Mouse (Mus musculus) kidney, embryonic 14.5 days (tissue): ENCODE measurements around the gene Fmo2. TPM values are rescaled to one million over a fixed set of nuclear protein-coding genes. Genes with fewer than 3 reads are reported as not detected.

Source experiments
- ATAC-seq: fragments of 200-750 bp; cut with Nextera tagmentation; 2 replicates; pipeline ENCODE4 v1.8.0; 2017; ENCODE audit warnings: moderate number of reproducible peaks, mild to moderate bottlenecking, moderate TSS enrichment, moderate library complexity; ENCODE audit not compliant: low FRiP score, low TSS enrichment
- H3K27ac ChIP-seq: fragments of 300-500 bp; sonication (generic); 2 replicates; pipeline ENCODE4 v1.5.1; 2014; ENCODE audit warnings: low read depth, mild to moderate bottlenecking, low read length, moderate library complexity, mixed read lengths
- H3K27me3 ChIP-seq: fragments of 300-500 bp; sonication (generic); 2 replicates; pipeline ENCODE4 v1.6.1; 2014; ENCODE audit warnings: mild to moderate bottlenecking, low read length; ENCODE audit not compliant: control insufficient read depth, insufficient read depth
- H3K36me3 ChIP-seq: fragments of 300-500 bp; sonication (generic); 2 replicates; pipeline ENCODE4 v1.6.1; 2014; ENCODE audit warnings: low read length, mixed read lengths; ENCODE audit not compliant: control insufficient read depth, insufficient read depth
- H3K4me1 ChIP-seq: fragments of 300-500 bp; sonication (generic); 2 replicates; pipeline ENCODE4 v1.6.1; 2014; ENCODE audit warnings: low read length, mixed read lengths; ENCODE audit not compliant: control insufficient read depth, insufficient read depth
- H3K4me2 ChIP-seq: fragments of 300-500 bp; sonication (generic); replicated peaks from 2 replicates; pipeline ENCODE4 v1.6.1; 2014; ENCODE audit warnings: low read depth, mild to moderate bottlenecking, low read length
- H3K4me3 ChIP-seq: fragments of 300-500 bp; sonication (generic); 2 replicates; pipeline ENCODE4 v1.5.1; 2014; ENCODE audit warnings: mild to moderate bottlenecking, low read length
- H3K9ac ChIP-seq: fragments of 300-500 bp; sonication (generic); 2 replicates; pipeline ENCODE4 v1.6.1; 2014; ENCODE audit warnings: low read depth, mild to moderate bottlenecking, low read length, moderate library complexity
- H3K9me3 ChIP-seq: fragments of 300-500 bp; sonication (generic); 2 replicates; pipeline ENCODE4 v1.6.1; 2016; ENCODE audit warnings: low read length; ENCODE audit not compliant: control insufficient read depth
- WGBS: fragments of 180-500 bp; shearing (Covaris S2); extraction: QIAGEN DNeasy Blood & Tissue Kit; methylation state at CpG from one replicate; pipeline ENCODE4 v1.1.7; 2014; 5-methylcytosine and 5-hydroxymethylcytosine counted together
- polyA plus RNA-seq: library from polyadenylated mRNA; unstranded; fragments of >200 nt; fragmentation: Nextera tagmentation; extraction: Ambion mirVana; gene quantifications from 2 replicates; pipeline ENCODE4 v1.2.1, GENCODE M21; 2014

The Fmo2 gene
- polyA plus RNA-seq, 1 experiment from 2014 or later, result 1.2 TPM

- Histone ChIP-seq H3K4me2 (no peak overlapping the region), H3K27ac (no peak overlapping the region), H3K4me1 (no peaks in the 10 kb centered on the region), H3K4me3 (no peak overlapping the region), H3K36me3 (no peaks in the 10 kb centered on the region), H3K27me3 (no peaks in the 10 kb centered on the region), H3K9ac (no peak overlapping the region), H3K9me3 (no peaks in the 10 kb centered on the region)
- ATAC-seq, result no peak
- WGBS, result 68% methylated on average over 4 of the region's 4 CpGs
Measured at GRCm38 (mm10) chr1:162932386-162932785, 33.9 kb upstream of the Fmo2 start.

- no peaks in the 10 kb centered on the region for H3K36me3 ChIP-seq
- no peak overlapping the region; the same call in 1 of the 2 replicates for H3K27ac ChIP-seq
- no peaks in the 10 kb centered on the region for H3K27me3 ChIP-seq
- no peak for ATAC-seq
- H3K9me3 ChIP-seq, result no peaks in the 10 kb centered on the region
- no peak overlapping the region for H3K9ac ChIP-seq
- WGBS, result 77% methylated on average over 5 of the region's 5 CpGs
- no peak overlapping the region for H3K4me3 ChIP-seq
- no peak overlapping the region for H3K4me2 ChIP-seq
- H3K4me1 ChIP-seq, result no peaks in the 10 kb centered on the region
Measured at GRCm38 (mm10) chr1:162931880-162932279, 33.4 kb upstream of the Fmo2 start.

GRCm38 (mm10) chr1:162931310-162931875, 32.9 kb upstream of the Fmo2 start:
- H3K27ac ChIP-seq, result no peak overlapping the region; the same call in 1 of the 2 replicates
- no peak for ATAC-seq

GRCm38 (mm10) chr1:162930631-162931030, 32.1 kb upstream of the Fmo2 start:
- no peak for ATAC-seq
- no peak overlapping the region for H3K4me3 ChIP-seq
- no peaks in the 10 kb centered on the region for H3K9me3 ChIP-seq
- H3K27me3 ChIP-seq, result no peaks in the 10 kb centered on the region
- 77% methylated on average over 2 of the region's 2 CpGs for WGBS
- no peaks in the 10 kb centered on the region for H3K4me1 ChIP-seq
- H3K4me2 ChIP-seq, result no peak overlapping the region
- no peaks in the 10 kb centered on the region for H3K36me3 ChIP-seq
- no peak overlapping the region for H3K27ac ChIP-seq
- no peak overlapping the region for H3K9ac ChIP-seq

More at GRCm38 (mm10) chr1:162931310-162931875, 32.9 kb upstream of the Fmo2 start:
- H3K9ac ChIP-seq, result no peak overlapping the region
- H3K4me2 ChIP-seq, result no peak overlapping the region
- 64% methylated on average over 4 of the region's 4 CpGs for WGBS
- no peaks in the 10 kb centered on the region for H3K9me3 ChIP-seq
- H3K4me3 ChIP-seq, result no peak overlapping the region
- H3K36me3 ChIP-seq, result no peaks in the 10 kb centered on the region
- no peaks in the 10 kb centered on the region for H3K4me1 ChIP-seq
- no peaks in the 10 kb centered on the region for H3K27me3 ChIP-seq

- H3K9me3 ChIP-seq, result no peaks in the 10 kb centered on the region
- WGBS, result 89% methylated on average over 3 of the region's 3 CpGs
- no peak for ATAC-seq
Measured at GRCm38 (mm10) chr1:162929146-162929545, 30.6 kb upstream of the Fmo2 start.

GRCm38 (mm10) chr1:162925121-162925520, 26.6 kb upstream of the Fmo2 start:
- Histone ChIP-seq H3K4me1 (no peaks in the 10 kb centered on the region), H3K9me3 (no peaks in the 10 kb centered on the region), H3K27ac (no peak overlapping the region), H3K4me2 (no peak overlapping the region), H3K36me3 (no peaks in the 10 kb centered on the region), H3K27me3 (no peaks in the 10 kb centered on the region), H3K9ac (no peak overlapping the region), H3K4me3 (no peak overlapping the region)
- 60% methylated on average over 1 of the region's 1 CpGs for WGBS
- ATAC-seq, result no peak

More at GRCm38 (mm10) chr1:162929146-162929545, 30.6 kb upstream of the Fmo2 start:
- no peak overlapping the region for H3K4me3 ChIP-seq
- no peaks in the 10 kb centered on the region for H3K27me3 ChIP-seq
- H3K36me3 ChIP-seq, result no peaks in the 10 kb centered on the region
- no peaks in the 10 kb centered on the region for H3K4me1 ChIP-seq
- H3K27ac ChIP-seq, result no peak overlapping the region
- no peak overlapping the region for H3K9ac ChIP-seq
- no peak overlapping the region for H3K4me2 ChIP-seq

GRCm38 (mm10) chr1:162916661-162917060, 18.1 kb upstream of the Fmo2 start:
- Histone ChIP-seq H3K9me3 (no peaks in the 10 kb centered on the region), H3K9ac (no peak overlapping the region), H3K27me3 (no peaks in the 10 kb centered on the region), H3K4me1 (no peaks in the 10 kb centered on the region), H3K36me3 (no peaks in the 10 kb centered on the region), H3K27ac (no peak overlapping the region), H3K4me2 (no peak overlapping the region), H3K4me3 (no peak overlapping the region)
- 71% methylated on average over 8 of the region's 8 CpGs for WGBS
- ATAC-seq, result no peak

- H3K36me3 ChIP-seq, result no peaks in the 10 kb centered on the region
- no peak overlapping the region for H3K4me2 ChIP-seq
- H3K27me3 ChIP-seq, result no peaks in the 10 kb centered on the region
- no peak overlapping the region for H3K27ac ChIP-seq
- WGBS, result 87% methylated on average over 4 of the region's 4 CpGs
- H3K4me1 ChIP-seq, result no peaks in the 10 kb centered on the region
- no peak for ATAC-seq
- H3K9me3 ChIP-seq, result no peaks in the 10 kb centered on the region
- H3K9ac ChIP-seq, result no peak overlapping the region
- no peak overlapping the region for H3K4me3 ChIP-seq
Measured at GRCm38 (mm10) chr1:162914932-162915556, 16.5 kb upstream of the Fmo2 start.

- Histone ChIP-seq H3K4me2 (no peak overlapping the region), H3K4me1 (no peaks in the 10 kb centered on the region), H3K4me3 (no peak overlapping the region), H3K9me3 (no peaks in the 10 kb centered on the region), H3K9ac (no peak overlapping the region), H3K36me3 (no peaks in the 10 kb centered on the region), H3K27ac (no peak overlapping the region), H3K27me3 (no peaks in the 10 kb centered on the region)
- no peak for ATAC-seq
Measured at GRCm38 (mm10) chr1:162912085-162912484, 13.6 kb upstream of the Fmo2 start.
